Mouse (Mus musculus): ENCODE measurements around the gene Mrc2. TPM values are rescaled to one million over a fixed set of nuclear protein-coding genes. Genes with fewer than 3 reads are reported as not detected.

The Mrc2 gene
- total and polyA plus RNA-seq, 2 experiments from 2014 or later = 4.2 to 21.4 TPM

- Histone ChIP-seq H3K36me3 (ENCODE audit: insufficient read depth, low read length) (no peaks in the 10 kb centered on the region), H3K9me3 (ENCODE audit: low read length) (no peaks in the 10 kb centered on the region), H3K4me1 (ENCODE audit: insufficient read depth, low read length) (peaks cover 16% of the 10 kb centered on the region; the same call in 1 of the 2 replicates), H3K27me3 (ENCODE audit: insufficient read depth, low read length) (no peaks in the 10 kb centered on the region), H3K27ac (no peak overlapping the region), H3K9ac (replicated peaks; ENCODE audit: low read length) (no peak overlapping the region), H3K4me3 (ENCODE audit: low read length) (no peak overlapping the region), H3K4me2 (ENCODE audit: low read depth, low read length) (no peak overlapping the region)
- ATAC-seq (no peak), DNase-seq (ENCODE audit: low spot score) (no peak)
- WGBS = 50% methylated on average over 8 of the region's 8 CpGs
- TF ChIP-seq CTCF (IDR thresholded peaks at IDR 0.05; ENCODE audit: low read depth) = no peak
Measured at GRCm38 (mm10) chr11:105315296-105315695, 22.9 kb downstream of the Mrc2 start.

- DNase-seq (ENCODE audit: low spot score) (no peak), ATAC-seq (no peak)
- WGBS = 93% methylated on average over 4 of the region's 4 CpGs
- H3K4me1 ChIP-seq (ENCODE audit: insufficient read depth, low read length) = peaks cover 16% of the 10 kb centered on the region; the same call in 1 of the 2 replicates
- no peaks in the 10 kb centered on the region for H3K9me3 ChIP-seq (ENCODE audit: low read length)
- no peaks in the 10 kb centered on the region for H3K27me3 ChIP-seq (ENCODE audit: insufficient read depth, low read length)
- H3K4me3 ChIP-seq (ENCODE audit: low read length) = no peak overlapping the region
- TF ChIP-seq CTCF (IDR thresholded peaks at IDR 0.05; ENCODE audit: low read depth) = no peak
- no peaks in the 10 kb centered on the region for H3K36me3 ChIP-seq (ENCODE audit: insufficient read depth, low read length)
- no peak overlapping the region for H3K27ac ChIP-seq
- no peak overlapping the region for H3K4me2 ChIP-seq (ENCODE audit: low read depth, low read length)
- no peak overlapping the region for H3K9ac ChIP-seq (replicated peaks; ENCODE audit: low read length)
Measured at GRCm38 (mm10) chr11:105316121-105316520, 23.7 kb downstream of the Mrc2 start.

- H3K4me1 ChIP-seq (ENCODE audit: insufficient read depth, low read length) = peaks cover 9% of the 10 kb centered on the region; the same call in 1 of the 2 replicates
- no peak overlapping the region for H3K4me2 ChIP-seq (ENCODE audit: low read depth, low read length)
- no peak overlapping the region for H3K9ac ChIP-seq (replicated peaks; ENCODE audit: low read length)
- no peak for ATAC-seq
- WGBS = 91% methylated on average over 6 of the region's 6 CpGs
- no peak overlapping the region for H3K27ac ChIP-seq
- H3K9me3 ChIP-seq (ENCODE audit: low read length) = no peaks in the 10 kb centered on the region
- no peaks in the 10 kb centered on the region for H3K27me3 ChIP-seq (ENCODE audit: insufficient read depth, low read length)
- H3K4me3 ChIP-seq (ENCODE audit: low read length) = no peak overlapping the region
- H3K36me3 ChIP-seq (ENCODE audit: insufficient read depth, low read length) = no peaks in the 10 kb centered on the region
- no peak for TF ChIP-seq CTCF (IDR thresholded peaks at IDR 0.05; ENCODE audit: low read depth)
- DNase-seq (ENCODE audit: low spot score) = no peak
Measured at GRCm38 (mm10) chr11:105317769-105318168, 25.3 kb downstream of the Mrc2 start.

GRCm38 (mm10) chr11:105321090-105321489 lies 28.6 kb downstream of the Mrc2 start:
- ATAC-seq = no peak
- Histone ChIP-seq H3K9ac (replicated peaks; ENCODE audit: low read length) (no peak overlapping the region), H3K4me3 (ENCODE audit: low read length) (no peak overlapping the region), H3K9me3 (ENCODE audit: low read length) (no peaks in the 10 kb centered on the region), H3K27me3 (ENCODE audit: insufficient read depth, low read length) (no peaks in the 10 kb centered on the region), H3K27ac (no peak overlapping the region), H3K4me2 (ENCODE audit: low read depth, low read length) (no peak overlapping the region), H3K36me3 (ENCODE audit: insufficient read depth, low read length) (no peaks in the 10 kb centered on the region), H3K4me1 (ENCODE audit: insufficient read depth, low read length) (no peaks in the 10 kb centered on the region)
- WGBS = 76% methylated on average over 2 of the region's 2 CpGs
- no peak for DNase-seq (ENCODE audit: low spot score)
- TF ChIP-seq CTCF (IDR thresholded peaks at IDR 0.05; ENCODE audit: low read depth) = no peak

- TF ChIP-seq CTCF (IDR thresholded peaks at IDR 0.05; ENCODE audit: low read depth) = no peak
- Histone ChIP-seq H3K4me1 (ENCODE audit: insufficient read depth, low read length) (no peaks in the 10 kb centered on the region), H3K27ac (no peak overlapping the region), H3K9me3 (ENCODE audit: low read length) (no peaks in the 10 kb centered on the region), H3K27me3 (ENCODE audit: insufficient read depth, low read length) (no peaks in the 10 kb centered on the region), H3K4me2 (ENCODE audit: low read depth, low read length) (no peak overlapping the region), H3K9ac (replicated peaks; ENCODE audit: low read length) (no peak overlapping the region), H3K36me3 (ENCODE audit: insufficient read depth, low read length) (no peaks in the 10 kb centered on the region), H3K4me3 (ENCODE audit: low read length) (no peak overlapping the region)
- ATAC-seq (no peak), DNase-seq (ENCODE audit: low spot score) (no peak)
- 83% methylated on average over 5 of the region's 5 CpGs for WGBS
Measured at GRCm38 (mm10) chr11:105323530-105323929, 31.1 kb downstream of the Mrc2 start.

- Histone ChIP-seq H3K4me3 (ENCODE audit: low read length) (no peak overlapping the region), H3K36me3 (ENCODE audit: insufficient read depth, low read length) (no peaks in the 10 kb centered on the region), H3K27me3 (ENCODE audit: insufficient read depth, low read length) (no peaks in the 10 kb centered on the region), H3K27ac (no peak overlapping the region), H3K4me2 (ENCODE audit: low read depth, low read length) (no peak overlapping the region), H3K9me3 (ENCODE audit: low read length) (no peaks in the 10 kb centered on the region), H3K9ac (replicated peaks; ENCODE audit: low read length) (no peak overlapping the region), H3K4me1 (ENCODE audit: insufficient read depth, low read length) (no peaks in the 10 kb centered on the region)
- no peak for ATAC-seq
- WGBS = 81% methylated on average over 3 of the region's 3 CpGs
- TF ChIP-seq CTCF (IDR thresholded peaks at IDR 0.05; ENCODE audit: low read depth) = no peak
- no peak for DNase-seq (ENCODE audit: low spot score)
Measured at GRCm38 (mm10) chr11:105327101-105327500, 34.7 kb downstream of the Mrc2 start.

GRCm38 (mm10) chr11:105329962-105330361 lies 37.5 kb downstream of the Mrc2 start:
- 76% methylated on average over 9 of the region's 9 CpGs for WGBS
- Histone ChIP-seq H3K9me3 (ENCODE audit: low read length) (no peaks in the 10 kb centered on the region), H3K27ac (no peak overlapping the region), H3K4me1 (ENCODE audit: insufficient read depth, low read length) (no peaks in the 10 kb centered on the region), H3K4me3 (ENCODE audit: low read length) (no peak overlapping the region), H3K9ac (replicated peaks; ENCODE audit: low read length) (no peak overlapping the region), H3K36me3 (ENCODE audit: insufficient read depth, low read length) (no peaks in the 10 kb centered on the region), H3K27me3 (ENCODE audit: insufficient read depth, low read length) (no peaks in the 10 kb centered on the region), H3K4me2 (ENCODE audit: low read depth, low read length) (no peak overlapping the region)
- ATAC-seq (no peak), DNase-seq (ENCODE audit: low spot score) (no peak)
- no peak for TF ChIP-seq CTCF (IDR thresholded peaks at IDR 0.05; ENCODE audit: low read depth)
